Mouse (Mus musculus): Measurements from ENCODE around the gene S100a14. TPM values are rescaled to one million over a fixed set of nuclear protein-coding genes. Genes with fewer than 3 reads are reported as not detected.

Gene S100a14
- polyA plus RNA-seq, 1 experiment from 2014 or later, result 0.91 TPM

GRCm38 (mm10) chr3:90555954-90556353, 29.3 kb downstream of the S100a14 start:
- Histone ChIP-seq H3K4me3 (ENCODE audit: low read depth, low read length) (no peak overlapping the region), H3K4me2 (ENCODE audit: low read length) (no peak overlapping the region), H3K27ac (ENCODE audit: low read depth) (no peak overlapping the region), H3K9ac (ENCODE audit: low read length) (no peak overlapping the region), H3K27me3 (replicated peaks; ENCODE audit: control insufficient read depth, insufficient read depth, low read length) (no peaks in the 10 kb centered on the region), H3K4me1 (replicated peaks; ENCODE audit: control insufficient read depth, insufficient read depth, low read length) (no peaks in the 10 kb centered on the region), H3K9me3 (ENCODE audit: control insufficient read depth, low read length) (no peaks in the 10 kb centered on the region), H3K36me3 (ENCODE audit: control insufficient read depth, insufficient read depth, low read length) (no peaks in the 10 kb centered on the region)
- ATAC-seq (replicated peaks; ENCODE audit: low FRiP score, low TSS enrichment, low read depth) (no peak), DNase-seq (ENCODE audit: low spot score) (no peak)
- WGBS, result 74% methylated on average over 5 of the region's 5 CpGs

- H3K9ac ChIP-seq (ENCODE audit: low read length), result no peak within 1 kb of the TSS
- 74% methylated on average over 6 of the region's 6 CpGs for WGBS
Observed at GRCm38 (mm10) chr3:90560008-90560628, 33.5 kb downstream of the S100a14 start, which contains the start of gene S100a3. S100a3 (plus strand) TSS chr3:90560578.

GRCm38 (mm10) chr3:90574691-90575090, 48.0 kb downstream of the S100a14 start:
- Histone ChIP-seq H3K27me3 (replicated peaks; ENCODE audit: control insufficient read depth, insufficient read depth, low read length) (no peaks in the 10 kb centered on the region), H3K4me1 (replicated peaks; ENCODE audit: control insufficient read depth, insufficient read depth, low read length) (no peaks in the 10 kb centered on the region), H3K4me3 (ENCODE audit: low read depth, low read length) (no peak overlapping the region), H3K27ac (ENCODE audit: low read depth) (no peak overlapping the region), H3K4me2 (ENCODE audit: low read length) (no peak overlapping the region), H3K9me3 (ENCODE audit: control insufficient read depth, low read length) (no peaks in the 10 kb centered on the region), H3K9ac (ENCODE audit: low read length) (no peak overlapping the region), H3K36me3 (ENCODE audit: control insufficient read depth, insufficient read depth, low read length) (no peaks in the 10 kb centered on the region)
- DNase-seq (ENCODE audit: low spot score) (no peak), ATAC-seq (replicated peaks; ENCODE audit: low FRiP score, low TSS enrichment, low read depth) (no peak)
- WGBS, result 85% methylated on average over 5 of the region's 5 CpGs

More at GRCm38 (mm10) chr3:90560008-90560628, 33.5 kb downstream of the S100a14 start, which contains the start of gene S100a3:
- H3K27ac ChIP-seq (ENCODE audit: low read depth), result no peak within 1 kb of the TSS
- DNase-seq (ENCODE audit: low spot score), result peak; percentile 1
- no peaks in the 10 kb centered on the region for H3K27me3 ChIP-seq (replicated peaks; ENCODE audit: control insufficient read depth, insufficient read depth, low read length)
- no peaks in the 10 kb centered on the region for H3K4me1 ChIP-seq (replicated peaks; ENCODE audit: control insufficient read depth, insufficient read depth, low read length)
- no peaks in the 10 kb centered on the region for H3K36me3 ChIP-seq (ENCODE audit: control insufficient read depth, insufficient read depth, low read length)
- H3K4me3 ChIP-seq (ENCODE audit: low read depth, low read length), result no peak within 1 kb of the TSS
- no peak for ATAC-seq (replicated peaks; ENCODE audit: low FRiP score, low TSS enrichment, low read depth)
- no peaks in the 10 kb centered on the region for H3K9me3 ChIP-seq (ENCODE audit: control insufficient read depth, low read length)
- H3K4me2 ChIP-seq (ENCODE audit: low read length), result no peak within 1 kb of the TSS

- no peaks in the 10 kb centered on the region for H3K4me1 ChIP-seq (replicated peaks; ENCODE audit: control insufficient read depth, insufficient read depth, low read length)
- no peak for DNase-seq (ENCODE audit: low spot score)
- 75% methylated on average over 3 of the region's 3 CpGs for WGBS
- H3K9me3 ChIP-seq (ENCODE audit: control insufficient read depth, low read length), result no peaks in the 10 kb centered on the region
- H3K36me3 ChIP-seq (ENCODE audit: control insufficient read depth, insufficient read depth, low read length), result no peaks in the 10 kb centered on the region
- H3K27me3 ChIP-seq (replicated peaks; ENCODE audit: control insufficient read depth, insufficient read depth, low read length), result no peaks in the 10 kb centered on the region
- H3K27ac ChIP-seq (ENCODE audit: low read depth), result no peak overlapping the region
- no peak overlapping the region for H3K9ac ChIP-seq (ENCODE audit: low read length)
- H3K4me3 ChIP-seq (ENCODE audit: low read depth, low read length), result no peak overlapping the region
- H3K4me2 ChIP-seq (ENCODE audit: low read length), result no peak overlapping the region
- ATAC-seq (replicated peaks; ENCODE audit: low FRiP score, low TSS enrichment, low read depth), result no peak
Observed at GRCm38 (mm10) chr3:90575320-90575719, 48.7 kb downstream of the S100a14 start.

GRCm38 (mm10) chr3:90576351-90577001, 49.8 kb downstream of the S100a14 start:
- H3K36me3 ChIP-seq (ENCODE audit: control insufficient read depth, insufficient read depth, low read length), result no peaks in the 10 kb centered on the region
- no peak overlapping the region for H3K4me2 ChIP-seq (ENCODE audit: low read length)
- H3K4me3 ChIP-seq (ENCODE audit: low read depth, low read length), result no peak overlapping the region
- no peaks in the 10 kb centered on the region for H3K4me1 ChIP-seq (replicated peaks; ENCODE audit: control insufficient read depth, insufficient read depth, low read length)
- DNase-seq (ENCODE audit: low spot score) (no peak), ATAC-seq (replicated peaks; ENCODE audit: low FRiP score, low TSS enrichment, low read depth) (no peak)
- H3K9ac ChIP-seq (ENCODE audit: low read length), result no peak overlapping the region
- no peaks in the 10 kb centered on the region for H3K9me3 ChIP-seq (ENCODE audit: control insufficient read depth, low read length)
- H3K27ac ChIP-seq (ENCODE audit: low read depth), result no peak overlapping the region
- H3K27me3 ChIP-seq (replicated peaks; ENCODE audit: control insufficient read depth, insufficient read depth, low read length), result no peaks in the 10 kb centered on the region
- WGBS, result 68% methylated on average over 10 of the region's 10 CpGs

Other genes starting within 250 kb of the S100a14 start
- 15.5 and 16.0 TPM in 2 replicates for gene Gatad2b, start 233.7 kb upstream of the S100a14 start, polyA plus RNA-seq (2014; fragmentation: Nextera tagmentation; extraction: Ambion mirVana)
- 10.2 and 11.0 TPM in 2 replicates for gene Slc27a3, start 136.9 kb upstream of the S100a14 start, polyA plus RNA-seq (2014; fragmentation: Nextera tagmentation; extraction: Ambion mirVana)
- 31.2 and 31.7 TPM in 2 replicates for gene Ints3, start 93.2 kb upstream of the S100a14 start, polyA plus RNA-seq (2014; fragmentation: Nextera tagmentation; extraction: Ambion mirVana)
- gene Npr1, start 61.0 kb upstream of the S100a14 start, polyA plus RNA-seq (2014; fragmentation: Nextera tagmentation; extraction: Ambion mirVana), result 5.3 and 5.9 TPM in 2 replicates
- 188 and 207 TPM in 2 replicates for gene Ilf2, start 50.7 kb upstream of the S100a14 start, polyA plus RNA-seq (2014; fragmentation: Nextera tagmentation; extraction: Ambion mirVana)
- gene Snapin, start 35.8 kb upstream of the S100a14 start, polyA plus RNA-seq (2014; fragmentation: Nextera tagmentation; extraction: Ambion mirVana), result 67.5 and 80.6 TPM in 2 replicates
- gene Chtop, start 17.4 kb upstream of the S100a14 start, polyA plus RNA-seq (2014; fragmentation: Nextera tagmentation; extraction: Ambion mirVana), result 86.4 and 87.0 TPM in 2 replicates
- 50.7 and 66.8 TPM in 2 replicates for gene S100a1, start 12.5 kb upstream of the S100a14 start, polyA plus RNA-seq (2014; fragmentation: Nextera tagmentation; extraction: Ambion mirVana)
- 27.7 and 30.3 TPM in 2 replicates for gene S100a13, start 12.4 kb upstream of the S100a14 start, polyA plus RNA-seq (2014; fragmentation: Nextera tagmentation; extraction: Ambion mirVana)
- 107 and 121 TPM in 2 replicates for gene S100a16, start 10.4 kb downstream of the S100a14 start, polyA plus RNA-seq (2014; fragmentation: Nextera tagmentation; extraction: Ambion mirVana)
- 0.39 and 0.81 TPM in 2 replicates for gene S100a3, start 33.7 kb downstream of the S100a14 start, polyA plus RNA-seq (2014; fragmentation: Nextera tagmentation; extraction: Ambion mirVana)
- gene S100a2, start 63.4 kb downstream of the S100a14 start, polyA plus RNA-seq (2014; fragmentation: Nextera tagmentation; extraction: Ambion mirVana), result not detected in 2 replicates
- not detected in 2 replicates for gene Gm42674, start 75.0 kb downstream of the S100a14 start, polyA plus RNA-seq (2014; fragmentation: Nextera tagmentation; extraction: Ambion mirVana)
- gene S100a4, start 76.9 kb downstream of the S100a14 start, polyA plus RNA-seq (2014; fragmentation: Nextera tagmentation; extraction: Ambion mirVana), result 4.1 and 5.3 TPM in 2 replicates
- 5.1 and 8.6 TPM in 2 replicates for gene S100a5, start 81.7 kb downstream of the S100a14 start, polyA plus RNA-seq (2014; fragmentation: Nextera tagmentation; extraction: Ambion mirVana)
- 359 and 401 TPM in 2 replicates for gene S100a6, start 86.0 kb downstream of the S100a14 start, polyA plus RNA-seq (2014; fragmentation: Nextera tagmentation; extraction: Ambion mirVana)
- 0.13 TPM in 1 of 2 replicates, not detected in the other for gene S100a7a, start 127.2 kb downstream of the S100a14 start, polyA plus RNA-seq (2014; fragmentation: Nextera tagmentation; extraction: Ambion mirVana)
- 2.3 and 14.3 TPM in 2 replicates for gene S100a8, start 142.1 kb downstream of the S100a14 start, polyA plus RNA-seq (2014; fragmentation: Nextera tagmentation; extraction: Ambion mirVana)
- gene S100a9, start 168.9 kb downstream of the S100a14 start, polyA plus RNA-seq (2014; fragmentation: Nextera tagmentation; extraction: Ambion mirVana), result 1.6 and 5.3 TPM in 2 replicates
- gene Pglyrp4, start 200.1 kb downstream of the S100a14 start, polyA plus RNA-seq (2014; fragmentation: Nextera tagmentation; extraction: Ambion mirVana), result not detected in 2 replicates